Mouse (Mus musculus): ENCODE measurements around the gene Nup210l.

Nup210l gene

DNA sequence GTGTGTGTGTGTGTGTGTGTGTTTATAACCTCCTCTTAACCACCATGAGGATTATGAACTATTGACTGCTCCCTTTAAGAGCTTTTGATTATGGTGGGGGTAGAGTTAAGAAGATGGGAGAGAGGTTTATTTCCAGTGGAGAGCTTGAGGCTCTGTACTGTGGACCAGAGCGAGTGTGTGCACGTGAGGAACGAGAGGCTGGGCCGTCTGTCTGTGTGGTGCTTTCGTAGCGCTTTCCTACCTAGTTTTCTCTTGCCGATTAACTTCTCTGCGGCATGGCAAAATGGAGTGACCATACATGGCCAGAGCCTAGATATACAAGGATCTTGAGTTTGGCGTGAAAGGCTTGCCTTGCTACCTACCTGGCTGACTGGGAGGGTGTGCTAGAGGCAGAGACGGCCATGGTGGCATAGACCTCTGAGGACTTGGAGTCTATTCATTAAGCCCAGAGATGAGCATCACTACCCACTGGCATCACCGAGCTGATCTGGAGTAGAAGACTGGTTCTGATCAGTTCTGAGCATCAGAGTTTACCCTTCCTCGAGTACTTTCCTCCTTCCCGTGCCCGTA lies 151.9 kb downstream of the Nup210l start:
- no peak for DNase-seq (ENCODE audit: low spot score)

DNA sequence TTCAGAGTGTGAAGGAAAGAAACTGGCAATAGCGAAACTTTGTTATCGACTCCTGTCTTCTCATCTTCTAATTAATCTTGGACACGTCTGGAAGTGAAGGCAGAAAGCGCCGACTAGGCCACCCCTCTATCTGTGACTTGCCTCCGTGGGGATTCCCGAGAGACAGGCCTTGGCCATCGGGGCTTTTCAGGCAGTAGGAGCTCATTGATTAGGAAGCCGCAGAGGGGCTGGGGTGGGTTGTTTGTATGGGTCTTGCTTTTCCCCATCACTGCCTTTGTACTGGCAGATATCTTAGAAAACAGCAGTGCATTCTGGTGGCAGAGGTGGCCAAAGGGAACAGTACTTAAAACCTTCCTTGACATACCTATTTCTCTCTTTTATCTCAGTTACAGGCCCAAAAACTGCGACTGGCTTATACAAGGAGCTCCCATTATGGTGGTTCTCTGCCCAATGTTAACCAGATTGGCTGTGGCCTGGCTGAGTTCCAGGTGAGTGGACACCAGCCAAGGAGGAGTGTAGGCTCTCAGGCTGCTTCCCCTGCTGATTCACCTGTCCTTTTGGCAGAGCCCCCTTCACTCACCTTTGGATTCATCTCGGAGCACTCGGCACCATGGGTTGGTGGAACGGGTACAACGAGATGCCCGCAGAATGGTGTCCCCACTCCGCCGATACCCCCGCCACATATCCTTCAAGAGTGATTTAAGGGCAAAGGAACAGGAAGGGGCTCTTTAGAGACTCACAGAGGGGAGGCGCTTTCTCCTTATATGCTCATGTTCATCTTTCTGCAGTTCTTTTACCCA lies 153.0 kb downstream of the Nup210l start:
- DNase-seq (ENCODE audit: low spot score): no peak

DNA sequence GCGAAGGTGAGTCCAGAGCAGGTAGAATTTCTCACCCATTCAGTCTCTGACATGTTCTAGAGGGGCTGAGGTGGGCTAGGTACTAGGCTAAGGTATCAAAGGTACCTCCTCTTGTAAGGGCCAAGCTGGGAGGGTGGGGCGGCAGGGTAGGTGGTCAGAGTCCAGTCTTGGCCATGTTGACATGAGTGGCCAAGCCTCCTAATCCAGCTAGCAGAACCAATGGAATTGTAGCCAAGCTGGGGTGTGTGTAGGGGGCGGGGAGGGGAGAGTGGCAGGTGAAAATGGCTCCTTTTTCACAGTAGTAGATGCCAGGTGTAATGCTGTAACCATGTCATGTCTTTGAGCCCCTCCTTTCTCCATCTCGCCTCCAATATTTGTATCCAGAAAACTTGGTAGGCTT lies 154.6 kb downstream of the Nup210l start:
- DNase-seq (ENCODE audit: low spot score): no peak

Measured in left cerebral cortex, adult 11 months (tissue).